Mouse (Mus musculus) cerebellum, postnatal 14 days (tissue): ENCODE results near the gene Mrpl55.
A peak's percentile ranks its signal among the peaks of the same experiment; 100 is the strongest.

Source experiments
- DNase-seq, 2 experiments: peaks; one replicate each; pipeline ENCODE4 v3.0.0; 2021; ENCODE audit warnings: mixed read lengths in 2 of 2

Gene Mrpl55

DNA sequence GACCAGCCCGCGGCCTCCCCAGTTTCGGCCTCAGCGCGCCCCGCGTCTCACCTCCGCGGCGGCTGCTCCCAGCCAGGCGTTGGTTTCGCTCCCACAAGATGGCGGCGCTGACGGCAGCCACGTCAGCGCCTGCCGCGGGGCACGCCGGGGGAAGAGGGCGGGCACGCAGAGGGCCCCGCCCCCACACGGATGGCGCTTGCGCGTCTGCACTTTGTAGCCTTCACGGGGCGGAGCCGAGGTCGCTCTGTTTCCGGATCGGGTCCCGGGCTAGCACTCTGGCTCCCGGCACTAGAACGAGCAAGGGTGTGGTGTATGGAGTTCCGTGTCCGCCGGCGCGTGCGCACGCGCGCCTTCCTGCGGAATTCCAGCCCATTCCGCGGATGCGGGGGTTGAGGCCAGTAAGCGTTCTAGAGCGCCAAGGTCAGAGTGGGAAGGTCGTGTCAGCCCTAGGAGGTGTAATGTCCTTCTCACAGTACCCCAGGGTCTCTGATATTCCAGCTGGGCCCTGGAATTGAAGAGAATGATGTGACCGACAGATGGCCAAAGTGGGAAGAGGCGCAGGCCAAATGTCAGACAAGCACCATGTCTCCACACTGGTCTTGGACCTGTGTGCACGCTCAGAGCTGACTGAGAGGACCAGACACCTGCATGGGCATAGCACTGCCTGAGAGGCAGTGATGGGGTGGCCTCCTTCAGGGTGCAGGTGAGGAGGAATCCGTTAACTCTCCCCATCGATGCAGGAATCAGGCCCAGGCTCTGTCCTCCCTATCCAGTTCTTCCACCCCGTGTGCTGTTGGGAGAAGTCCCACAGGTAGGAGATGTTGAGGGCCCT, 26.1 kb downstream of the Mrpl55 start, which contains the start of gene Arf1:
Gene Arf1 (minus strand): TSS at position 149 of the 832 bp plus-strand sequence.
- peak; percentile 98 for DNase-seq

- peak; percentile 85 to 87 for DNase-seq
These were observed 28.0 kb downstream of the Mrpl55 start for GRCm38 (mm10) chr11:59230144-59230760.

DNA sequence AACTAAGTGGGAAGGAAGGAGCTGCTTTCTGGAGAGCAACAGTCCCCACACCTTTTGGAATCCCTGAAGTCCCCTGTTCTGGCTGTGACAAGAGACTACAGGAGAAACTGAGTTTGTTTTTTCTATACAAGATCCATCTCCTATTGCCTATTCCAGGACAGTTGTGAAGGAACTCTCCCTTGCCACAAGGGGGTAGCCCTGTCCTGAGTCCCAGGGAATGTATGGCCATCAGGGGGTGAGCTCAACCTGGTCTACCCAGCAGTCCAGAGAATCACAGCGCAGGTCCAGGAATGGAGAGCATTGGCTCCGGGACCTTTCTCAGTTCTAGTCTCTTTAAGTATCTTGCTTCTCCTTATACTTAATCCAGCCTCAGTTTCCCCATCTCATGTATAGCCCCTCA, 30.5 kb downstream of the Mrpl55 start:
- DNase-seq = no peak

DNA sequence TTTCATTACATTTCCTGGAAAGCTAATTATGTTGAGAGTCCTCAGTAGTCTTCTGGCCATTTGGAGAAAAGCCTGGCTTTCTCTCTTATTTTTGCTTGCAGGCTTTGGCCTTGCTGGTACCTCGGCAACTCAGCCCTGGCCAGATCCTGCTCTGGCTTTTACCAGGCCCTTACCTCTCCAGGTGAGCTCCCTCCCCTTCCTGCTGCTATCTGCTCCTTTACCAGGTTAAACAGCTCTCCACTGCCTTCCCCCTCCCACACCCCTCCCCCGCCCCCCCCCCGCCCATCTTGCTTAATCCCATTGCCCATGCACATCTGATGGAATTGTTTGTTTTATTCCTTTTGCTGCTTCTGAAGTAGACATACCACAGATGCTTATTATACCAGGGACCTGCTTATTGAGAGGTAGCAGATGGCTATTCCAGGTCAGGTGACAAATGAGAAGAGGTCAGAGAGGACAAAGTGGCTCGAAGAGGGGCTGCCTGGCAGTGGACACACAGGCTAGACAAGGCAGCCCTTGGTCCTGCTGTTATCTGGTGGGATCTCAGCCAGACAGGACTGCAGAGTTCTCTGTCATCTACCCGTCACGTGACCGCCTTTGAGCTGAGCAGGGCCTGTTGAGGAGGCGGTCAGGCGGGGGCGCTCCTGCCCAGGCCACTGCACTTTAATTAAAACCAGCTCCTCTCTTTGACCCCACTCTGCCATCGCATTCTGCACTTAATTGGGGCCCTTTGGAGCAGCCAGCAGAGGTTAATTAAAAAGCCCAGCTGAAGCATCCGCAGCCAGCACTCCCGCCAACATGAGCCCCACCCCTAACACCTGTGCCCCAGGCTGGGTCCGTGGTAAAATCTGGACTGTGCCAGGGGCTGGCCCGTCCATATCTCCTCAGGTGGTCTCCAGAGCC, 36.5 kb downstream of the Mrpl55 start:
- peak; percentile 91 to 94 for DNase-seq

DNA sequence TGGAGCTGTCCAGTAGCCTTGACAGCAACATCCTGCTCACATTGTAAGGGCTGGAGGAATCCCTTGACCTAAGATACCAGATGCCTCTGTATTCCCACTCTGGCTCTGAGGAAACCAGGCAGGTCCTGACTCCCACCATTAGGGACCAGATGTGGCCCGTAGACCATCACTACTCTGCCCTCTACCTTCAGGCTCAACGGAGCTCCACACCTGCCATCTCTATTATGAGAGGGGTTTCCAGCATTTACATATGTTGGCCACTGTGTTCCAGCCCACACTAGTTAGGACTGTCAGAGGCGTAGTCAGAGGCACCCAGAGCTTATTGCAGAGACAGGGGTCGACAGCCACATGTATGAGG, 37.1 kb downstream of the Mrpl55 start:
- DNase-seq = no peak

DNA sequence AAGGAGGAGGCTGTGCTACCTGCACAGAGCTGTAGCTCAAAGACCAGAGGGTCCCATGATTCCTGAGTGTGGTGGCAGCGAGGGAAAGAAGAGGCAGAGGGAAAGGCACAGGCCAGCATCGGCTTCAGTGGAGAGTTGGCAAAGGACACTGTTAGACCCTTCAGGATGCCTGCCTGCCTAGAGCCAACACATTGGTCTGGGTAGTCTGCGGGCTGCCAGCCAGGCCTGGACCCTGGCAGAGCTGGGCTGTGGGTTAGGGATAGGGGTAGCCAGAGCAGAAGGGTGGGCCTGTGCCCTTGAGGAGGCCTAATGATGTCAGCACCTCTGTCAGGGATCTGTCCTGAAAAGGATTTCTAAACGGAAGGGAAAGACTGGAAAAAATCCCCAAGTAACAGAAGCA, 37.5 kb downstream of the Mrpl55 start:
- peak; percentile 52 to 54 for DNase-seq

GRCm38 (mm10) chr11:59241841-59242240, 39.6 kb downstream of the Mrpl55 start:
- DNase-seq = peak in 1 of 2 experiments; percentile 23

DNA sequence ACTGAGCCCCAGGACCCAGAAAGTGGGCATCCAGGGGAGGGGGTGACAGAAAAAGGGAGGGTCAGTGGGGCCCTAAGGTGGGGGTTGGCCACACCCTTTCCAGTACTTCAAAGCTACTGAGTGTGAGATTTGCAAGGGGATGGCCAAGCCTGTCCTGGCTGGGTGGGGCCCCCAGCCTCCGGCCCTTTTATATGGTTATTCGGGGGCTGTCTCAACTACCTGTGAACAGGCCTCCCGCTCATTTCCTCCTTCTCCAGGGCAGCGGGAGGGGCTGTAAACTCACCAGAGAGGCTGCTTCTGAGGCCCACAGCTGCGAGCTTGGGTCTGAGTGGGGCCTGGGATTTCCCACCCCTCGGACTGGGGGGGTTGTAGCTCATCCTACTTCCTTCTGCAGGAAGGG, 41.6 kb downstream of the Mrpl55 start:
- no peak for DNase-seq

GRCm38 (mm10) chr11:59248101-59248500, 45.8 kb downstream of the Mrpl55 start:
- no peak for DNase-seq
